Mouse (Mus musculus): ENCODE results near the gene St8sia6.
"Not testable (repeated sequence)": the region's sequence is repeated elsewhere in the genome, so short reads cannot be mapped to it uniquely, and the experiment has no call there.

St8sia6 gene

DNA sequence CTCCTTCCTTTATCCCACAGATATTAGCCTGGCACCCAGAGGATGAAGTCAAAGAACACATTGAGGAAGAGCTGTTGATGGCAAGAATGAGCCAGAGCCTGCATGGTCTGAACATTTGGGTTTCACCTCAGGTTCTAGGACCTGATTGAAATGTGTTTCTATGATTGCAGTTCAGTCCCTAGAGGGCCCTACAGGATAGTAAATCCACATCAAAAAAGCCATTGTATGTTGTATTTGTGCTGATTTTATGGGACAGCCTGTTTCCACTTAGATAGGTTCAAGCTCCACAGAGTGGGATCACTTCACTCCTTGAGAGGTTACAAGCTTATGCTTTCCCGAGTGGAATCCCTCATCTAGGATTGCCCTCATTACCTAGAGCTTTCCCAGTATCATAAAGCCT, 159.0 kb downstream of the St8sia6 start:
- DNase-seq (ENCODE audit: low read depth, low spot score), result peak; percentile 8

DNA sequence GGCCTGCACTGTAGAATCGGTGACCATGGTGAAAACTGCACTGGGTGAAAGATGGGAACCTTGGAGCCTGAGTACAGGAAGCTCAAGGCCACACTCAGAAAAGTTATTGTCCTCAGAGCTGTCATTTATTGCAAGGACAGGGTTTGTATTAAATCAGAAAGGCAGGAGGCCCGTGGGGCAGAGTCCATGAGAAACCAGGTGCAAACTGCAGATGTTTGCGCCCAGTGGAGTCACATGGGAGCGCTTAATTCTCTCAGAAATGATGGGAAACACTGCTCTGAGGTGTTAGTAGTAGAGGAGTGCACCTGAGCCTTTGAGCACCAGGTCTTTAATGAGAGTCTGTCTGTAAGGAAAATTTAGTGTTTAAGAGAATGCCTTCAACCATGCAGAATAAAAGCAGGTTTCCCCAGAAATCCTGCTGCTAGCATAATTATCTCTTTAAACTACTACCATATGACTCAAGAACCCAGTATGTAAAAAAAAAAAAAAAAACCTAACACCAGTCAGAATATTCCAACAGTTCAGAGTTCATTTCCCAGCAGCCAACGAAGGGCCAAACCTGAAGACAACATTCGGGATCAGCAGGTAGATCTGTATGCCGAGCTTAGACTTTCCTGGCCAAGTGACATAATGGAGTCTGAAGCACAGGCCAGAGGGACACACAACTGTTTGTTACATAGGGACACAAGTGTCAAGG, 163.6 kb downstream of the St8sia6 start:
- DNase-seq (ENCODE audit: low read depth, low spot score), result no peak

DNA sequence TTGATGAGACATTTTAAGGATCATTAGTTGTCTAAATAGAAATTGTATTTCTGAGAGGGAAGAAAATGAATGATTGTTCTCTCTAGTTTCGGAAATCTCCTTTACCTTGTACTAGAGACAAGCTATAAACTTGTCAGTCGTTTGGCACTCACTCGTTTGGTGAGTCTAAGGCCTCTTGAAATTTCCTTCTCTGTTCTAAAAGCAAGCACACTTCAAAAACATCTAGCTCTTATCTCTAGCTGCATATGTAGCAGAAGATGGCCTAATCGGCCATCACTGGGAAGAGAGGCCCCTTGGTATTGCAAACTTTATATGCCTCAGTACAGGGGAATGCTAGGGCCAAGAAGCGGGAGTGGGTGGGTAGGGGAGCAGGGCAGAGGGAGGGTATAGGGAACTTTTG, 190.2 kb downstream of the St8sia6 start:
- DNase-seq (ENCODE audit: low read depth, low spot score), result not testable (repeated sequence)

- DNase-seq (ENCODE audit: low read depth, low spot score), result no peak
These were observed 190.8 kb downstream of the St8sia6 start for GRCm38 (mm10) chr2:13603093-13603492.
